Mouse (Mus musculus) liver, adult 2 months (tissue): Measurements from ENCODE around the gene Rsph3a.
"Not testable (repeated sequence)": the region's sequence is repeated elsewhere in the genome, so short reads cannot be mapped to it uniquely, and the experiment has no call there.

Source experiments
- CTCF ChIP-seq: fragments of 200-500 bp; IDR thresholded peaks from 2 replicates; pipeline ENCODE4 v1.5.1; 2011; ENCODE audit warnings: low read depth, low read length, control low read depth
- POLR2A ChIP-seq: fragments of 200-500 bp; IDR thresholded peaks from 2 replicates; pipeline ENCODE4 v1.6.1; 2011; ENCODE audit warnings: low read length, control low read depth; ENCODE audit not compliant: insufficient read depth; ENCODE audit errors: extremely low read depth

DNA sequence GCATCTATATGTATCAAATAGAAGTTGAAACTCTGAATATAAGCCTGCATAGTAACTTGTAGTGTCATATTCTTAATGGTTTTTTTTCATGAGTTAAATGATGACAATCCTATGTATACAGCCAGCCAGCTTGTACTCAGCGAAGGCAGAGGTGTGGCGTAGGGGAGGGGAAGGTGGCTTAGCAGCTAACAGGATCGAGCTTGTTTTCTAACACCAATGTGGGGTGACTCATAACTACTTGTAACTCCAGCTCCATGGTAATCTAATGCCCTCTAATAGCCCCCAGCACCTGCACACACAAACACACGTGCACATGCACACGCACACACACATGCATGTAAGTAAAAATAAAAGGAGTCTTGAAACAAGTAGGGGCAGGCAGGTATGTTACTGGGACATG is 23.1 kb downstream of the Rsph3a start:
- TF ChIP-seq CTCF, POLR2A: not testable (repeated sequence)
